Mouse (Mus musculus) ES-Bruce4 (cell line): Measurements from ENCODE around the gene Rab1a.

ENCODE experiments used
- CTCF ChIP-seq: IDR thresholded peaks from one replicate; pipeline ENCODE4 v1.8.1; 2011; ENCODE audit warnings: low read depth, low read length
- POLR2A ChIP-seq: IDR thresholded peaks from one replicate; pipeline ENCODE4 v1.8.1; 2011; ENCODE audit warnings: low read length; ENCODE audit not compliant: insufficient read depth

GRCm38 (mm10) chr11:20237976-20238375 lies 36.7 kb downstream of the Rab1a start:
- TF ChIP-seq CTCF (no peak), POLR2A (no peak)
